Mouse (Mus musculus) left cerebral cortex, adult 2 months (tissue): Measurements from ENCODE around the gene Musk. TPM values are rescaled to one million over a fixed set of nuclear protein-coding genes. Genes with fewer than 3 reads are reported as not detected.

Experiments used
- DNase-seq, 2 experiments: peaks; one replicate each; pipeline ENCODE4 v3.0.0; 2021 to 2022; ENCODE audit warnings: low spot score in 2 of 2, mixed read lengths in 1 of 2; ENCODE audit errors: extremely low spot score in 1 of 2
- H3K27ac ChIP-seq: fragments of 200-600 bp; 2 replicates; pipeline ENCODE4 v1.8.1; 2022
- H3K4me3 ChIP-seq: fragments of 200-600 bp; 2 replicates; pipeline ENCODE4 v1.8.1; 2022
- CTCF ChIP-seq: fragments of 200-600 bp; IDR thresholded peaks from 2 replicates; pipeline ENCODE4 v1.8.1; 2022; ENCODE audit warnings: antibody characterized with exemption, mild to moderate bottlenecking, moderate library complexity
- intact Hi-C: fragments of 180-260 bp; cut with DNase I; formaldehyde crosslinking; loops from one replicate; pipeline ENCODE4 v1.15.1; 2025
- total RNA-seq, 2 experiments: library from RNA; stranded (reverse); gene quantifications; 2 replicates each; pipeline ENCODE4 v1.2.3; 2021

The Musk gene
- total RNA-seq, 2 experiments from 2014 or later: 1.5 to 1.7 TPM

DNA sequence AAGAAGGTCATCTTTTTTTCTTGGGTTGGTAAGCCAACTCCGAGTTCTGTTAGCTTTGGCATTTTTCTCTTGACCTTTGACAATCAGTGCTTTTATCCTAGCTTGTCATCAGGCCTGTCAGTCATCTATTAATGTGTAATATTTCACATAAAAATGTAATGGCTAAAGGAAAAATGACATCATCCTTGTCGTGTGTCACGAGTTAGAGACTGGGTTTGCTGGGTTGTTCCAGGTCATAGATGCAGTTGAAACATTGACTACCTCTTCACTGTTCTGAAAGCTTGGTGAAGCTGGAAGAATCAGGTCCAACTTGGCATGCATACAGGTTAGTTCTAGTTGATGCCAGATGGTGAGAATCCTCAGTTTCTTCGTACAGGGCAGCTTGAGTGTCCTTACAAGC, 34.5 kb downstream of the Musk start:
- H3K27ac ChIP-seq: no peak overlapping the region
- no peak overlapping the region for H3K4me3 ChIP-seq
- no peak for TF ChIP-seq CTCF
- intact Hi-C loops: no loop called here
- DNase-seq: no peak

- no peak for TF ChIP-seq CTCF
- Histone ChIP-seq H3K27ac (no peak overlapping the region), H3K4me3 (no peak overlapping the region)
- intact Hi-C loops: no loop called here
- no peak for DNase-seq
Observed at GRCm38 (mm10) chr4:58326746-58327145, 41.0 kb downstream of the Musk start.

DNA sequence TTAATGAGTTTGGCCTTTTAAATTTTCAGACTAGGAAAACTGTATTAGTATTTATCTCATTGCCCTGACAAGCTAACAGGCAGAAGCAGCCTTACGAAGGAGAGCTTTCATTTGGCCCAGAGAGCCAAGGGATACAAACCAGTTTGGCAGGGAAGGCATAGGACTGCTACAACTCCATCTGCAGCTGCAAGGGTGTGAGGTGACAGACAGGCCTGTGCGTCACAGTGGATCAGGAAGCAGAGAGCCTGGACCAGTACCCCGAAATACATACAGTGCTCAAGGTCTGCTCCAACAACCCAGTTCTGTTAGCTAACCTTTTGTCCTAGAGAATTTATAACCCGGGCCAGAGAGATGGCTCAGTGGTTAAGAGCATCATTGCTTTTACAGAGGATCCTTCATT, 42.5 kb downstream of the Musk start:
- DNase-seq: no peak
- H3K4me3 ChIP-seq: no peak overlapping the region
- no peak overlapping the region for H3K27ac ChIP-seq
- no peak for TF ChIP-seq CTCF
- intact Hi-C loops: no loop called here

- DNase-seq: no peak
- Histone ChIP-seq H3K4me3 (no peak overlapping the region), H3K27ac (no peak overlapping the region)
- TF ChIP-seq CTCF: no peak
- intact Hi-C loops: no loop called here
Observed at GRCm38 (mm10) chr4:58330016-58330415, 44.3 kb downstream of the Musk start.

DNA sequence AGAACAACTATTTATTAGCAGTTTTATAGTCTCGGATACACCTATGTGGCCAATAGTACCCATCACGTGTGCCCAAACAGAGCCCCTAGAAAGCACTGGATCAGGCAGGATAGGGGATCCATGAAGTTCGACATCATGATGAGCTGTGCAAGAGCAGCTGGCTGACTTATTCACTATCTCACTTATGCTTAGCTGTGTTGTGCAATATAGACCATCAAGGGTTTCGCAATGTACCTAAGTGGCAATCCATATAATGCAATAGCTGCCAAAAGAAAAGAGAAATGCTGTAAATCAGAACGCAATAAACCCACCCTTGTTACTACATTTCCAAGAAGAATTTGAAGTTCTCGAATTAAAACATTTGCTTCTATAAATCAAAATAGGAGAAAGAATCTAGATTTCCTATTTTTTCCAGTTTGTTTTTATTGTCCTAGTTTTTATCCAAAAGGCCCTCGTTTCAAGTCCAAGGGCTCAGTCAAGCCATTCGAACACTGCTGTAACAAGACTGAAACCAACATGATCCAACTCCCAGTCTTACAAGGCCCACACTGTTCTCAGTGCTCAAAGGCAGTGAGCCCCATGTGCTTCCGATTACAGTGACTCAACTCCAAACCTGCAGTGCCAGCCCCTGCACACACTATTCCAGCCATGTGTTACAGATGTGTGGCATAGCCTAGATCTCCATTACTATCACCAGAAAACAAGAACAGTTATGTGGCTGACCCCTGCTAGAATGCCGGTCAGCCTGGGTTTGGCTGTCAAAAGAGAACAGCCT, 45.3 kb downstream of the Musk start:
- TF ChIP-seq CTCF: no peak
- no peak overlapping the region for H3K27ac ChIP-seq
- intact Hi-C loops: no loop called here
- no peak for DNase-seq
- H3K4me3 ChIP-seq: no peak overlapping the region

- TF ChIP-seq CTCF: no peak
- DNase-seq: no peak
- H3K4me3 ChIP-seq: no peak overlapping the region
- intact Hi-C loops: no loop called here
- no peak overlapping the region for H3K27ac ChIP-seq
Observed at GRCm38 (mm10) chr4:58332394-58332793, 46.6 kb downstream of the Musk start.

- Histone ChIP-seq H3K27ac (no peak overlapping the region), H3K4me3 (no peak overlapping the region)
- intact Hi-C loops: no loop called here
Observed at GRCm38 (mm10) chr4:58336227-58336626, 50.5 kb downstream of the Musk start.

GRCm38 (mm10) chr4:58339226-58339625, 53.5 kb downstream of the Musk start:
- no peak for TF ChIP-seq CTCF

More at GRCm38 (mm10) chr4:58336227-58336626, 50.5 kb downstream of the Musk start:
- TF ChIP-seq CTCF: no peak
- DNase-seq: no peak

GRCm38 (mm10) chr4:58350206-58350605, 64.4 kb downstream of the Musk start:
- no peak for DNase-seq
- no peak overlapping the region for H3K4me3 ChIP-seq
- TF ChIP-seq CTCF: no peak
- intact Hi-C loops: no loop called here
- H3K27ac ChIP-seq: no peak overlapping the region

More at GRCm38 (mm10) chr4:58339226-58339625, 53.5 kb downstream of the Musk start:
- no peak overlapping the region for H3K27ac ChIP-seq
- intact Hi-C loops: no loop called here
- DNase-seq: no peak
- no peak overlapping the region for H3K4me3 ChIP-seq

GRCm38 (mm10) chr4:58351165-58351564, 65.4 kb downstream of the Musk start:
- DNase-seq: no peak
- Histone ChIP-seq H3K4me3 (no peak overlapping the region), H3K27ac (no peak overlapping the region)
- TF ChIP-seq CTCF: no peak
- intact Hi-C loops: no loop called here

GRCm38 (mm10) chr4:58351590-58351989, 65.8 kb downstream of the Musk start:
- intact Hi-C loops: no loop called here
- no peak for DNase-seq
- Histone ChIP-seq H3K4me3 (no peak overlapping the region), H3K27ac (no peak overlapping the region)
- no peak for TF ChIP-seq CTCF

DNA sequence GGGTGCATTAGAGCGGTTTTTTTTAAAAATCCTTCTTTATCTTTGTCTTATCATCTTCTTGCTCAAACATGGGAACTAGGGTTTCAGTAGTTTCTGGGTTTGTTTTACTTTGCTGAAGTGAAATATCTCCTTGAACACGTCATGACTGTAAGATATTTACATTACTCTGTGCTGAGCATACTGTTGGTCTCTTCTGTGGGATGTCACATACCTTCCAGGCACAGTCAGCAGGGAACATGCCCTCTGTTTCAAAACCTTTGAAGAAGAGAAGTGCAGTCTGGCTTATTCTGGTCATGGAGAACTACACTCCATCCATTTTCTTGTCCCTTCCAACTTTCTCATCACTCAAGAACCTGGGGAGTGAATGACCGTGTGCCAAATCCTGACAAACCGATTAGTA, 73.2 kb downstream of the Musk start:
- intact Hi-C loops: no loop called here

GRCm38 (mm10) chr4:58365321-58365720, 79.6 kb downstream of the Musk start:
- no peak overlapping the region for H3K4me3 ChIP-seq
- TF ChIP-seq CTCF: no peak
- intact Hi-C loops: no loop called here

More for the DNA sequence above, 73.2 kb downstream of the Musk start:
- TF ChIP-seq CTCF: no peak
- Histone ChIP-seq H3K4me3 (no peak overlapping the region), H3K27ac (no peak overlapping the region)
- DNase-seq: no peak

More at GRCm38 (mm10) chr4:58365321-58365720, 79.6 kb downstream of the Musk start:
- DNase-seq: no peak
- no peak overlapping the region for H3K27ac ChIP-seq
